Comparison of ENCODE assay signal across 16 mouse cellular contexts in the genomic region with DNA sequence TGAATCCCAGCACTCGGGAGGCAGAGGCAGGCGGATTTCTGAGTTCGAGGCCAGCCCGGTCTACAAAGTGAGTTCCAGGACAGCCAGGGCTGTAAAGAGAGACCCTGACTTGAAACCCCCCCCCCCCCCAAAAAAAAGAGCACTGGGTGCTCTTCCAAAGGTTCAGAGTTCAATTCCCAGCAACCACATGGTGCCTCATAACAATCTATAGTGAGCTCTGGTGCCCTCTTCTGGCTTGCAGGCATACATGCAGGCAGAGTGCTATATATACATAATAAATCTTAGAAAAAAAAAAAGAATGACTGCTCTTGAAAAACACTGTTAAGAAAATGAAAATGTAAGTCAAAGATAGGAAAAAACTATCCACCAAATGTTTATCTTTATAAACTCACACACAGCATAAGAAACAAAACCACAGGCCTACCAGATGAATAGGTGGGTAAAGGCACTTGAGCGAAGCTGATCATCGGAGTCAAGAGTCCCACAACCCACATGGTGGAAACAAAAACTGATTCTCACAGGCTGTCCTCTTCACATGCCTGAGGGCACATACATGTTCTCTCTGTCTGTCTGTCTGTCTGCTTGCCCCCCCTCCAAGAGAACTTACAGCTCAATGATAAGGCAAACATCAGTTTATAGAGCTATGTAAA. TPM values are rescaled to one million over a fixed set of nuclear protein-coding genes. Genes with fewer than 3 reads are reported as not detected.
DNase-seq lines count a peak whose midpoint lies in the region; ATAC-seq and TF ChIP-seq lines count a peak whose summit lies in the region.
"Had no signal": no experiment of that assay in that cellular context is flagged by ENCODE, and none has a peak within 500 bp of the region (broad histone marks: within the 10 kb centered on the region; RNA-seq: fewer than 3 reads in every experiment).

No protein-coding gene starts in this region.

- no peaks in the 10 kb centered on the region for H3K27me3 ChIP-seq in midbrain, embryonic 11.5 days (ENCODE audit: control insufficient read depth, insufficient read depth, low read length)
- no peaks in the 10 kb centered on the region for H3K27me3 ChIP-seq in midbrain, embryonic 13.5 days
- H3K27me3 ChIP-seq: hindbrain, embryonic 15.5 days; neural tube, embryonic 15.5 days had no signal

- no peaks in the 10 kb centered on the region for H3K36me3 ChIP-seq in midbrain, embryonic 11.5 days (ENCODE audit: control insufficient read depth, insufficient read depth, low read length)
- 0 out of 2 replicates have a peak, but pooled peaks cover 4% of the 10 kb centered on the region for H3K36me3 ChIP-seq in midbrain, embryonic 13.5 days
- 0 out of 2 replicates have a peak, but pooled peaks cover 2% of the 10 kb centered on the region for H3K36me3 ChIP-seq in ES-E14 (ENCODE audit: control insufficient read depth, insufficient read depth, low read length, poor library complexity, severe bottlenecking)
- H3K36me3 ChIP-seq: hindbrain, embryonic 15.5 days had no signal

- no peak overlapping the region for H3K9ac ChIP-seq in midbrain, embryonic 11.5 days (ENCODE audit: low read length)
- no peak overlapping the region for H3K9ac ChIP-seq in midbrain, embryonic 13.5 days (replicated peaks)
- no peak overlapping the region for H3K9ac ChIP-seq in ES-E14 (ENCODE audit: insufficient read depth, low read depth, low read length, poor library complexity, severe bottlenecking)
- H3K9ac ChIP-seq: hindbrain, embryonic 15.5 days; neural tube, embryonic 15.5 days had no signal

- in situ Hi-C loops in ES-E14 (cut with MboI; ENCODE audit: low sequenced_read_pairs in 2 of 2, unreplicated experiment in 2 of 2) = no loop called here

- no peaks in the 10 kb centered on the region for H3K9me3 ChIP-seq in midbrain, embryonic 11.5 days (ENCODE audit: control insufficient read depth, low read length)
- H3K9me3 ChIP-seq in midbrain, embryonic 13.5 days = no peaks in the 10 kb centered on the region
- H3K9me3 ChIP-seq in ES-E14 (ENCODE audit: control insufficient read depth, insufficient read depth, low read depth, low read length) = no peaks in the 10 kb centered on the region
- H3K9me3 ChIP-seq: hindbrain, embryonic 15.5 days; neural tube, embryonic 15.5 days had no signal

- TF ChIP-seq CTCF in gastrocnemius, adult 2 months (IDR thresholded peaks at IDR 0.05) = peak; percentile 30

- no peak overlapping the region for H3K4me2 ChIP-seq in midbrain, embryonic 11.5 days
- H3K4me2 ChIP-seq in midbrain, embryonic 13.5 days (replicated peaks) = no peak overlapping the region
- H3K4me2 ChIP-seq: hindbrain, embryonic 15.5 days; neural tube, embryonic 15.5 days had no signal

- H3K4me1 ChIP-seq in midbrain, embryonic 11.5 days (ENCODE audit: control insufficient read depth, insufficient read depth, low read length) = no peaks in the 10 kb centered on the region
- H3K4me1 ChIP-seq in midbrain, embryonic 13.5 days (replicated peaks) = no peaks in the 10 kb centered on the region
- H3K4me1 ChIP-seq in ES-E14 (ENCODE audit: control insufficient read depth in 2 of 2, insufficient read depth in 2 of 2, low read length in 2 of 2, poor library complexity in 1 of 2) = no peaks in the 10 kb centered on the region
- H3K4me1 ChIP-seq: neural tube, embryonic 15.5 days had no signal

- no peak overlapping the region for H3K27ac ChIP-seq in gastrocnemius, adult 2 months
- H3K27ac ChIP-seq in midbrain, embryonic 11.5 days (ENCODE audit: low read depth, low read length) = no peak overlapping the region
- no peak overlapping the region for H3K27ac ChIP-seq in midbrain, embryonic 13.5 days
- H3K27ac ChIP-seq in ES-E14 (ENCODE audit: insufficient read depth, low read depth, low read length, poor library complexity, severe bottlenecking) = no peak overlapping the region
- H3K27ac ChIP-seq: hindbrain, embryonic 15.5 days; neural tube, embryonic 15.5 days had no signal

- DNase-seq in gastrocnemius, adult 2 months = no peak
- DNase-seq in gastrocnemius, postnatal 36 days = no peak
- DNase-seq in midbrain, embryonic 11.5 days (ENCODE audit: low spot score, missing footprints) = peak; percentile 66
- DNase-seq in ES-E14 (ENCODE audit: low read depth, low spot score) = peak; percentile 22
- no peak for DNase-seq in frontal cortex, postnatal 14 days (ENCODE audit: low spot score in 2 of 2)
- DNase-seq in urinary bladder, adult 18-20 months (ENCODE audit: low spot score in 2 of 2) = no peak
- DNase-seq: adrenal gland, postnatal 14 days; cerebellum, postnatal 25 days; heart, postnatal 10 days; kidney, adult 9 months; lung, postnatal 36 days; right cerebral cortex, adult 18-20 months had no signal

- no peak for ATAC-seq in midbrain, embryonic 11.5 days (ENCODE audit: low FRiP score)
- ATAC-seq in midbrain, embryonic 13.5 days = no peak
- peak; percentile 69 for ATAC-seq in megakaryocyte progenitor cell, adult 5-6 weeks (replicated peaks; ENCODE audit: poor library complexity)

- WGBS in midbrain, embryonic 11.5 days = 98% methylated on average over 6 of the region's 6 CpGs
- 98% methylated on average over 6 of the region's 6 CpGs for WGBS in midbrain, embryonic 13.5 days

- intact Hi-C loops in gastrocnemius, adult 2 months (cut with DNase I) = no loop called here
- intact Hi-C loops in gastrocnemius, postnatal 36 days (cut with DNase I) = no loop called here

- no peak overlapping the region for H3K4me3 ChIP-seq in gastrocnemius, adult 2 months
- no peak overlapping the region for H3K4me3 ChIP-seq in midbrain, embryonic 11.5 days (ENCODE audit: low read depth, low read length)
- H3K4me3 ChIP-seq in midbrain, embryonic 13.5 days (replicated peaks) = no peak overlapping the region
- H3K4me3 ChIP-seq in ES-E14 (ENCODE audit: insufficient read depth in 1 of 2, low read depth in 1 of 2, low read length in 2 of 2, poor library complexity in 1 of 2, severe bottlenecking in 1 of 2) = no peak overlapping the region
- H3K4me3 ChIP-seq: hindbrain, embryonic 15.5 days; neural tube, embryonic 15.5 days had no signal

TF ChIP-seq in ES-E14, 5 proteins besides CTCF, POLR2A, EP300 and RAD21:
- no peak for TF ChIP-seq CHD2 (IDR thresholded peaks at IDR 0.05; ENCODE audit: low read depth, low read length)
- TF ChIP-seq ZNF384 (IDR thresholded peaks at IDR 0.05; ENCODE audit: low read depth, low read length) = no peak
- no peak for TF ChIP-seq ZC3H11A (IDR thresholded peaks at IDR 0.05; ENCODE audit: borderline replicate concordance, low read depth, low read length)
- TF ChIP-seq MAFK (IDR thresholded peaks at IDR 0.05; ENCODE audit: insufficient read depth, low read depth, low read length) = no peak
- no peak for TF ChIP-seq HCFC1 (IDR thresholded peaks at IDR 0.05; ENCODE audit: borderline replicate concordance, insufficient read depth, low read length)

RNA-seq across cellular contexts. Expression of gene Zfp36l2, which starts 53.7 kb away (rescaled TPM):
- total RNA-seq in gastrocnemius, adult 2 months (2021) = 10 to 100 TPM in 1 of 2 experiments, 1 to 10 TPM in 1; 9.7 to 10.1 TPM
- total RNA-seq in gastrocnemius, postnatal 36 days (2021) = 10 to 100 TPM; 11.6 to 12.3 TPM
- 14.4 and 14.6 TPM in 2 replicates for polyA plus RNA-seq in midbrain, embryonic 11.5 days (2014; fragmentation: Nextera tagmentation; extraction: Ambion mirVana)
- polyA plus RNA-seq in midbrain, embryonic 13.5 days (2015; fragmentation: Nextera tagmentation; extraction: Ambion mirVana) = 3.6 and 4.4 TPM in 2 replicates
- total RNA-seq in ES-E14 (2012; rRNA removed) = 11.0 and 12.6 TPM in 2 replicates
- total RNA-seq in megakaryocyte progenitor cell, adult 5-6 weeks (2015) = 269 and 286 TPM in 2 replicates
- 98.9 and 112 TPM in 2 replicates for total RNA-seq in megakaryocyte progenitor cell, adult 5-6 weeks (2017)

Comparison
In these comparisons a context has a peak if more than half of its experiments do, and no peak if none do; other contexts are left out.
1. DNase-seq: peak in midbrain, embryonic 11.5 days (single experiment) and ES-E14 (single experiment); none in gastrocnemius, adult 2 months (single experiment), gastrocnemius, postnatal 36 days (0 of 2), frontal cortex, postnatal 14 days (0 of 2) and urinary bladder, adult 18-20 months (0 of 2).